Mouse (Mus musculus) neural tube, embryonic 15.5 days (tissue): ENCODE measurements around the gene Edc3. TPM values are rescaled to one million over a fixed set of nuclear protein-coding genes. Genes with fewer than 3 reads are reported as not detected.

Experiments used
- ATAC-seq: fragments of 200-750 bp; cut with Nextera tagmentation; 2 replicates; pipeline ENCODE4 v1.8.0; 2017; ENCODE audit warnings: mild to moderate bottlenecking, moderate TSS enrichment, moderate library complexity; ENCODE audit not compliant: low FRiP score
- H3K27ac ChIP-seq: fragments of 300-500 bp; sonication (generic); replicated peaks from 2 replicates; pipeline ENCODE4 v1.5.1; 2015; ENCODE audit warnings: mild to moderate bottlenecking, inconsistent platforms
- H3K27me3 ChIP-seq: fragments of 300-500 bp; sonication (generic); replicated peaks from 2 replicates; pipeline ENCODE4 v1.6.1; 2015; ENCODE audit warnings: inconsistent platforms
- H3K36me3 ChIP-seq: fragments of 300-500 bp; sonication (generic); 2 replicates; pipeline ENCODE4 v1.6.1; 2015; ENCODE audit warnings: inconsistent platforms
- H3K4me1 ChIP-seq: fragments of 300-500 bp; sonication (generic); 2 replicates; pipeline ENCODE4 v1.6.1; 2015; ENCODE audit warnings: inconsistent platforms
- H3K4me2 ChIP-seq: fragments of 300-500 bp; sonication (generic); 2 replicates; pipeline ENCODE4 v1.6.1; 2015; ENCODE audit warnings: inconsistent platforms, mild to moderate bottlenecking, moderate library complexity
- H3K4me3 ChIP-seq: fragments of 300-500 bp; sonication (generic); replicated peaks from 2 replicates; pipeline ENCODE4 v1.5.1; 2015; ENCODE audit warnings: mild to moderate bottlenecking, inconsistent platforms
- H3K9ac ChIP-seq: fragments of 300-500 bp; sonication (generic); replicated peaks from 2 replicates; pipeline ENCODE4 v1.6.1; 2015; ENCODE audit warnings: mild to moderate bottlenecking, inconsistent platforms
- H3K9me3 ChIP-seq: fragments of 300-500 bp; sonication (generic); replicated peaks from 2 replicates; pipeline ENCODE4 v1.6.1; 2016; ENCODE audit warnings: inconsistent platforms
- WGBS: fragments of 180-500 bp; shearing (Covaris S2); methylation state at CpG from one replicate; pipeline ENCODE4 v1.1.7; 2015; ENCODE audit warnings: mixed read lengths; 5-methylcytosine and 5-hydroxymethylcytosine counted together
- polyA plus RNA-seq: library from polyadenylated mRNA; unstranded; fragments of >200 nt; fragmentation: Nextera tagmentation; extraction: Ambion mirVana; gene quantifications from 2 replicates; pipeline ENCODE4 v1.2.1, GENCODE M21; 2015

Gene Edc3
- polyA plus RNA-seq, 1 experiment from 2014 or later: 27.6 TPM

DNA sequence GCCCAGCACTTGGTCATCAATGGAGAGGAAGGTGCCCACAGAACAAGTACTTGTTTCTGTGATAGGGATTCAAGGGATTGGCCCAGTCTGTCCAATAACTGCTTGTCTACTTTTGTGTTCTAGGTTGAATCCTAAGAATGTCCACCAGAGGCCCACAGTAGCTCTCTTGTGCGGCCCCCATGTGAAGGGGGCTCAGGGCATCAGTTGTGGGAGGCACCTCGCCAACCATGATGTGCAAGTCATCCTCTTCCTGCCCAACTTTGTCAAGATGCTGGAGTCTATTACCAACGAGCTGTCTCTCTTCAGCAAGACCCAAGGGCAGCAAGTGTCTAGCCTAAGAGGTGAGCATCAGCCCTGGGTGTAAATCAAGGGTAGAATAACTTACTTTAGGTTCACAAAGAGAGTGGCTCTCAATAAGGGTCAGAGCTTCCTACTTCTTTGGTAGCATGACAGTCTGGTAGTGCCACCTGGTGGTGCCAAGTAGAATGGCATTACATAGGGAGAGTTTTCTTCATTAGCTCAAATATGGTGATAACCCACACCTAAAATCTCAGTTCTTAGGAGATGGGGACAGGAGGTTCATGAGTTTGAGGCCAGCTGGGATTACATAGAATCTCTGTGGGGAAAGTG, 36.2 kb downstream of the Edc3 start:
- ATAC-seq: no peak; the same call in 1 of the 2 replicates
- H3K4me3 ChIP-seq: no peak overlapping the region
- no peaks in the 10 kb centered on the region for H3K9me3 ChIP-seq
- H3K4me2 ChIP-seq: no peak overlapping the region
- WGBS: 86% methylated on average over 3 of the region's 3 CpGs
- H3K4me1 ChIP-seq: no peaks in the 10 kb centered on the region
- H3K27ac ChIP-seq: no peak overlapping the region
- no peak overlapping the region for H3K9ac ChIP-seq
- H3K36me3 ChIP-seq: peaks cover 71% of the 10 kb centered on the region
- no peaks in the 10 kb centered on the region for H3K27me3 ChIP-seq

DNA sequence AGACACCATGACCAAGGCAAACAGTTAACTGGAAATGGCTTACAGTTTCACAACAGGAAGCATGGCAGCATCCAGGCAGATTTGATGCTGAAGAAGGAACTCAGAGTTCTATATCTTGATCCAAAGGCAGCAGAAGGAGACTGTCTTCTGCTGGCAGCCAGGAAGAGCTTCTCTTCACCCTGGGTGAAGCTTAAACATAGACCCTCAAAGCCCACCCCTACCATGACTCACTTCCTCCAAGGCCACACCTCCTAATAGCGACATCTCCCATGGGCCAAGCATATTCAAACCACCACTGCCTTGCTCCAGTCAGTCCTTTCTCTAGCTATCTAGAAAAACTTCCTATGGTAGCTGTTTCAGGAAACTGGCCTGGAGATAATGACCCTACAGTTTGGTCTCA, 38.7 kb downstream of the Edc3 start:
- 78% methylated on average over 1 of the region's 1 CpGs for WGBS
- Histone ChIP-seq H3K36me3 (peaks cover 75% of the 10 kb centered on the region), H3K4me1 (no peaks in the 10 kb centered on the region), H3K4me3 (no peak overlapping the region), H3K27ac (no peak overlapping the region), H3K27me3 (no peaks in the 10 kb centered on the region), H3K4me2 (no peak overlapping the region), H3K9me3 (no peaks in the 10 kb centered on the region), H3K9ac (no peak overlapping the region)
- no peak for ATAC-seq

DNA sequence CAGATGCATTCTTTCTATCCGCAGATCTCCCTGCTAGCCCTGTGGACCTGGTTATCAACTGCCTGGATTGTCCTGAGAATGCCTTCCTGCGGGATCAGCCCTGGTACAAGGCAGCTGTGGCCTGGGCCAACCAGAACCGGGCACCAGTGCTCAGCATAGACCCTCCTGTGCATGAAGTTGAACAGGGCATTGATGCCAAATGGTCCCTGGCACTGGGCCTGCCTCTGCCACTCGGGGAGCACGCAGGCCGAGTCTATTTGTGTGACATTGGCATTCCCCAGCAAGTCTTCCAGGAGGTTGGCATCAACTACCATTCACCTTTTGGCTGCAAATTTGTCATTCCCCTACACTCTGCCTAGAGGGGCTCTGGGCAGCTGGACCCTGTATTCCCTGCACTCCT, 39.8 kb downstream of the Edc3 start:
- Histone ChIP-seq H3K27ac (no peak overlapping the region), H3K9me3 (no peaks in the 10 kb centered on the region), H3K36me3 (peaks cover 80% of the 10 kb centered on the region), H3K4me2 (no peak overlapping the region), H3K4me1 (no peaks in the 10 kb centered on the region), H3K9ac (no peak overlapping the region), H3K27me3 (no peaks in the 10 kb centered on the region), H3K4me3 (no peak overlapping the region)
- 79% methylated on average over 6 of the region's 6 CpGs for WGBS
- ATAC-seq: no peak

DNA sequence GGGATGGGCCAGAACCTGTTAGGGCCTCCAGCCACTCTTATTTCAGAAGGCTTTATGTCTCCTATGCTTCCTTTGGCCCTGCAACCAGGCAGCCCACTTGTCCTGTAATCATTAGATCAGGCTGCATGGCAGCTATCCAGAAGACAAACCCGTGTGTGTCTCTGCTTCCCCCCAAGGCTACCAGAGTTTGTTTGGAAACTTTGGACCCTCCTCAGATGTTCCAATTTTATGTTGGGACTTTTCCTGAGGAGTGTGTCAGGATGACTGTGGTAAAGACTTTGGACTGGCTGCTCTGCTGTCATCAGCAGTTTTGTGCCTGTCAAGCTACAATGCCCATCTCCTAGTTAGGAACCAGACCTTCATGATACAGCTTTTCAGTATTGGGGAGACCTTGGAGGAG, 40.5 kb downstream of the Edc3 start:
- Histone ChIP-seq H3K27ac (no peak overlapping the region), H3K4me3 (no peak overlapping the region), H3K4me2 (no peak overlapping the region), H3K27me3 (no peaks in the 10 kb centered on the region), H3K36me3 (peaks cover 86% of the 10 kb centered on the region), H3K9ac (no peak overlapping the region), H3K9me3 (no peaks in the 10 kb centered on the region), H3K4me1 (no peaks in the 10 kb centered on the region)
- ATAC-seq: no peak
- WGBS: 66% methylated on average over 1 of the region's 1 CpGs

DNA sequence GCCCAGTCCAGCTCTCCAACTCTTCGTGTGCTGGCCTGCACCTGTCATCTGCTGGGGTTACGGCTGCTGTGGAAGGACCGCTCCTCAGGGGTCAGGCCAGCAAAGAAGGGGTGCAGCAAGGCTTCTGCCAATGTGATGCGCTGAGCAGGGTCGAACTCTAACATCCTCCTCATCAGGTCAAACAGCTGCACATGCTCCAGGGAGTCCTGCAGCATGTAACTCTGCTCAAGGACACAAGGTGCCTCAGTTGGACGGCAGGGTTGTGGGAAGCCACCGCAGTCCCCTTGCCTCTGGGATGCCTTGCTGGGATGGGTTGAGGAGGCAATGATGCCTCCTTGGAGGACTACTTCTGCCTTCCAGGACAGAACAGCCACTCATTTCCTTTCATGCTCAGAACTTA, 42.6 kb downstream of the Edc3 start:
- 90% methylated on average over 7 of the region's 7 CpGs for WGBS

DNA sequence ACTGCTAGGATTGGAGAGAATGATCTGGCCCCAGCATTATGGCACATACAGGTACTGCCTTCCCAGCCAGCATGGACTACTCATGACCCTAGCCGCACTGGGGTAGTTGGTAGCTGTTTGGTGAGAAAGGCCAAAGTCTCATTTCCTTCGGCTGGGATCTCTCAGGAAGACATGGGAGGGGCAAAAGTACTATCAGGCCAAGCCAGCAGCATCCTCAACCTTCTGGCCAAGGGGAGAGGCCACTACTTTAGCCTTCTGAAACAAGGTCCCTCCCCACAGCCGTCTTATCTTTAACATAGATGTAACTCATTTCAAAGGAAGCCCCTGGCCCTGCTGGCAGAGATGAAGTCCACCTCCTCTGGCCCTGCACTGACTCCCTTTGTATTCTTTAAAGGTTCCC, 49.2 kb downstream of the Edc3 start:
- WGBS: 91% methylated on average over 3 of the region's 3 CpGs
- H3K4me3 ChIP-seq: no peak overlapping the region
- no peak overlapping the region for H3K4me2 ChIP-seq

More for the DNA sequence above, 42.6 kb downstream of the Edc3 start:
- Histone ChIP-seq H3K9me3 (no peaks in the 10 kb centered on the region), H3K4me3 (no peak overlapping the region), H3K27me3 (no peaks in the 10 kb centered on the region), H3K4me1 (no peaks in the 10 kb centered on the region), H3K4me2 (no peak overlapping the region), H3K9ac (no peak overlapping the region), H3K36me3 (peaks cover 98% of the 10 kb centered on the region), H3K27ac (no peak overlapping the region)
- ATAC-seq: no peak

DNA sequence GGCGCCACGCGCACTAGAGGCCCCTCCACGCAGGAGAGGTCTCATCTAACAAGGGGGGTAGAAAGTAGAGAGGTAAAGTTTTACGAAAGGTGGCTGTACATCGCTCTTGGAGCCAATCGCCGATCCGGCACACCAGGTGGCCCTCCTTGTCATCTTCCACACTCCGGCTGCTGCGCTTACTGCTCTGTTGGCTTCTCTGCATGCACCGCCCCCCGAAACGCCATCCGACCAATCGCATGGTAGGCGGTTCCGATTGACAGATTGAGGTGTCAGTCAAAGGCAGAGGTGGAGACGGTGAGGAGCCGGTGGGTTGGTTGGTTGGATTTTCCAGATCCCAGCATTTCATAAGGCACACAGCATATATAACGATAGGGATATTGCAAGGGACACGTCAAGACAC, 50.2 kb downstream of the Edc3 start:
- peaks cover 35% of the 10 kb centered on the region for H3K4me1 ChIP-seq
- WGBS: 94% methylated on average over 22 of the region's 22 CpGs
- H3K4me3 ChIP-seq: no peak overlapping the region
- no peak overlapping the region for H3K27ac ChIP-seq
- H3K9ac ChIP-seq: no peak overlapping the region
- no peak for ATAC-seq
- no peaks in the 10 kb centered on the region for H3K9me3 ChIP-seq
- peaks cover 75% of the 10 kb centered on the region for H3K36me3 ChIP-seq
- H3K4me2 ChIP-seq: no peak overlapping the region
- no peaks in the 10 kb centered on the region for H3K27me3 ChIP-seq

More for the DNA sequence above, 49.2 kb downstream of the Edc3 start:
- Histone ChIP-seq H3K9ac (no peak overlapping the region), H3K27ac (no peak overlapping the region), H3K27me3 (no peaks in the 10 kb centered on the region), H3K36me3 (peaks cover 85% of the 10 kb centered on the region), H3K9me3 (no peaks in the 10 kb centered on the region), H3K4me1 (peaks cover 25% of the 10 kb centered on the region)
- no peak for ATAC-seq

DNA sequence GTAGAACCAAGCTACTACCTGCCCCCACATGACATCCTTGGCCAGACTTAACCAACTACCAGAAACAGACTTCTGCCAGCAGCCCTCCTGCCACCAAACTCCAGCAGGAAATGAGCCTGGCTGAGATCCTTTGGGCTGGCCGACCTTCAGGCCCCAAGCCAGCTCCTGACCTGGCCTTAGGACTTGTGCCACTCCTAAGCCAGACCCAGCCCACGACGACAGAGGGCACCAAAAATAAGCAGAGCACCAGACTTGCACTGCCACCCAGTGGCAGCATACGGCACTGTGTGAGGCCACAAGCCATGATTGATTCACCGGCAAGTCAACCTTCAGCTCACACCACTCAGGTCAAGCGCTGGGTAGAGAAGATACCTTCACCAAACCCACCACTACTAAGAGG, 50.9 kb downstream of the Edc3 start:
- H3K4me1 ChIP-seq: peaks cover 42% of the 10 kb centered on the region
- H3K9ac ChIP-seq: no peak overlapping the region
- no peak for ATAC-seq
- H3K27me3 ChIP-seq: no peaks in the 10 kb centered on the region
- no peak overlapping the region for H3K4me3 ChIP-seq
- 29% methylated on average over 6 of the region's 6 CpGs for WGBS
- H3K9me3 ChIP-seq: no peaks in the 10 kb centered on the region
- no peak overlapping the region for H3K4me2 ChIP-seq
- peaks cover 67% of the 10 kb centered on the region for H3K36me3 ChIP-seq
- no peak overlapping the region for H3K27ac ChIP-seq

DNA sequence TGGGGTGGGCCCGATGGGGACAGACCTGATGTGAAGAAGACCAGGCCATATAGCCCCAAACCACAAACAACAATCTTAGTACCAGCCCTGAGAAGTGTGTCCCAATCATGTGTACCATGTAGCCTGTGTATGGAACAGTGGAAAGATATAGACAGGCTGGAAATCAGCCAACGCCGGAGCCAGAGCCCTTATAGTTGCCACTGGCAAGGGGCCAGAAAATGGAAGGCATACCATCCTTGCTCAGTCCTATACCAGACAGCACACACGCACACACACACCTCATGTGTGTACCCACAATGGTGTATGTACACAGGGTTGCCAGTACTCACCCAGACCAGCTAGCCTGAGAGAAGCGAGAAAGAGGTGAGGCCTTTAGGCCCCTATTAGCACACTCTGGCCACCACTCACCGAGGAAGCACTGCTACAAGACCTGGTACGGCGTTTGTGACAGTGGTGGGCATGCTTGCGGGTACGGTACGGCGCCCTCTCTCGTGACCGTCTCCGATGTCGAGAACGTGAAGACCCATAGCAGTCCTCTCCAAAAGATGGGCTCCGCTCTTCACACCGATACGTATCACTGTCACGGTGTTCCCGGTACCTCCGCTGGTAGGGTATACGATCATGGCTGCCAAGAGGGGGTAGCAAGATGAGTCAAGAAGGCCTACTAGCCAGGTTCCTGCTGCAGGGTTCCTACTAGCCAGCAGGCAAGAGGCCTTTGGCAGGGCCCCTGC, 52.2 kb downstream of the Edc3 start:
- no peak overlapping the region for H3K27ac ChIP-seq
- 95% methylated on average over 24 of the region's 24 CpGs for WGBS
- H3K4me3 ChIP-seq: no peak overlapping the region
- H3K27me3 ChIP-seq: no peaks in the 10 kb centered on the region
- no peak overlapping the region for H3K4me2 ChIP-seq
- no peak for ATAC-seq
- no peak overlapping the region for H3K9ac ChIP-seq
- peaks cover 54% of the 10 kb centered on the region for H3K36me3 ChIP-seq
- peaks cover 44% of the 10 kb centered on the region for H3K4me1 ChIP-seq
- H3K9me3 ChIP-seq: no peaks in the 10 kb centered on the region

DNA sequence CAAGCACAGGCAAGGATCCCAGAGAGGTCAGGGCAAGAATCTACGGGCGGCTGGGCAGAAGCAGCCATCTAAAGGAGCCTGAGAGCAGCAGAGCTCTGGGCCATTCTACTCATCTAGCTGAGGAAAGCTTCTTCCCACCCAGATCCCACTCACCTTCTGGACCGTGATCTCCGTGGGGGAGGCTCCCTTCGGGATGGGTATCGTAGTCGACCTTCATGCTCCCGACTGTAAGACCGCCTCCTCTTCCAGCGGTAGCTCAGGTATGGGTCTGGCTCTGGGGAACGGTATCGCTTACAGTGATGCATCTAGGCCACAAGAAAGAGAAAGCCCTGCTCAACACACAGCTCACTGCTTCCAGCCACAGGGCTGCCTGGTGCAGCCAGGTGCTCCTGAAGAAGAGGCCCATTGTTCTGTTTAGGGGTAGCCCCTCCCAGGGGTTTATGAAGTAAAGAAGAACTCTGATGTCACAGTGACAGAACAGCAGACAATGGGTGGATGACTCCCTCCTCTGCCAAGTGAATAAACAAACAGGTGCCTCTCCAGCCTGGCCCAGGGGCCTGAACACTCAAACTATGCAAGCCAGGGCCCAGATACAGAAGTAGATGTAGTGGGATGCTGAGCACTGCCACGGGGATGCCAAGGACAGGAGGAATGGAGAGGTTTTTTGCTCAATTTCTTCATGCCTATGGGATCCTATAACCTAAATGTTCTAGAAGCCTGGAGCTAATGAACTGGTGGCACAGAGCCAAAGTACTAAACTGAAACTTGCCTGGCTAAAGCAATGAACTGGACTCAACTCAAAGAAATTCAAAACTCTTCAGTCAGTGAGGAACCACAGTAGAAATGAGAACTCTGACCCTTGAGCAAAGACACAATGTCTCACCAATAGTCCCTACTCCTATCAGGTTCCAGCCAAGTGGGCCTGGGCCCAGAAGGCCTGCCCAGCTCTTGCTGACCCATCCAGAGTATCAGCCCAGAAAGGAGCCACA, 53.5 kb downstream of the Edc3 start:
- WGBS: 92% methylated on average over 13 of the region's 13 CpGs
- ATAC-seq: no peak
- no peak overlapping the region for H3K27ac ChIP-seq
- peaks cover 53% of the 10 kb centered on the region for H3K4me1 ChIP-seq
- no peak overlapping the region for H3K4me3 ChIP-seq
- no peak overlapping the region for H3K9ac ChIP-seq
- H3K27me3 ChIP-seq: no peaks in the 10 kb centered on the region
- H3K36me3 ChIP-seq: peaks cover 49% of the 10 kb centered on the region
- H3K9me3 ChIP-seq: no peaks in the 10 kb centered on the region
- 0 out of 2 replicates have a peak overlapping the region, but pooled peaks have one; percentile 96 for H3K4me2 ChIP-seq

DNA sequence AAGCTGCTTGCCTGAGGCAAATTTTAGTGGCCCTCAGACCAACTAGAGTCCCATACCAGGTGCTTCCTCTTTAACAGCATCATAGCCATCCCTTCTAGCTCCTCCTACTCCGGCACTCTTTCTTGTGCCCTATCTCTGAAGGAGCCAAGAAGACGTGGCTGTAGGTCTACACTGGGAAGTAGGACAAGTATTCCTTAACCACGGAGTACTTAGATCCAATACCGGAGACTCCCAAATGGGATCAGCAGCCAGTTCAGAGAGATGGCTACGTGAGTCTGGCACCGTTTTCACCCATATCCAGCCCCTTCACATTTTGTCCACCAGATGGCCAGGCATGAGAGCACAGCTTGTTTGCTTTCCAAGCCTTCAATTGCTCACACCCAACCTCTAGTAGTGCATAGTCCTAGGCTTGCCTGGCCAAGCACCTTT, 54.2 kb downstream of the Edc3 start:
- ATAC-seq: no peak
- Histone ChIP-seq H3K27me3 (no peaks in the 10 kb centered on the region), H3K27ac (no peak overlapping the region), H3K36me3 (peaks cover 42% of the 10 kb centered on the region), H3K4me3 (no peak overlapping the region), H3K9me3 (no peaks in the 10 kb centered on the region), H3K4me1 (peaks cover 53% of the 10 kb centered on the region), H3K4me2 (peak overlapping the region; percentile 96), H3K9ac (no peak overlapping the region)
- WGBS: 68% methylated on average over 6 of the region's 6 CpGs
